Mouse (Mus musculus) olfactory bulb, adult 2 months (tissue): ENCODE results near the gene Id1.

ENCODE experiments used
- CTCF ChIP-seq: fragments of 200-500 bp; IDR thresholded peaks from 2 replicates; pipeline ENCODE4 v1.5.1; 2012; ENCODE audit warnings: low read depth, mild to moderate bottlenecking, low read length, moderate library complexity; ENCODE audit not compliant: insufficient read depth
- POLR2A ChIP-seq: fragments of 200-500 bp; IDR thresholded peaks from 2 replicates; pipeline ENCODE4 v1.6.1; 2012; ENCODE audit warnings: mild to moderate bottlenecking, low read depth, low read length, moderate library complexity; ENCODE audit not compliant: insufficient read depth

DNA sequence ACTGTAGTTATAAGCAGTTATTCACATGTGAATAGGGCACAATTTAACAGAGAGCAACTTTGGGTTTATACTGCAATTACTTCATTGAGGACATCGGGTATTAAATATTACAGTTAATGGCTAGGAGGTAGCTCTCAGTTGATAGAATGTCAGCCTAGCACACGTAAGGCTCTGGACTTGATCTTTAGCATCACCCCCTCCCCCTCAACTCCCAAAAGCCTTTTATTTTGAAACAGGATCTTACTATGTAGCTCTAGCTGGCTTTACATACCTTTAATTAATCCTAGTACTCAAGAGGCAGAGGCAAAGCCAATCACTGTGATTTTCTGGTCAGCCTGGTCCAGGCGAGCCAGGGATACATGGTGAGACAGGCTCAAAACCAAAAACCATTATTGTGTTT, 41.0 kb downstream of the Id1 start:
- TF ChIP-seq CTCF (no peak), POLR2A (no peak)
